Mouse (Mus musculus): ENCODE measurements around the gene Foxn3. TPM values are rescaled to one million over a fixed set of nuclear protein-coding genes. Genes with fewer than 3 reads are reported as not detected.

Foxn3 gene
- polyA plus RNA-seq, 1 experiment from 2014 or later, result 23.5 TPM

GRCm38 (mm10) chr12:99180234-99180824 is 383.1 kb downstream of the Foxn3 start:
- H3K9ac ChIP-seq (ENCODE audit: low read depth, low read length), result no peak overlapping the region
- H3K36me3 ChIP-seq (ENCODE audit: control insufficient read depth, insufficient read depth), result no peaks in the 10 kb centered on the region
- no peak for ATAC-seq (ENCODE audit: low read depth)
- H3K27ac ChIP-seq (ENCODE audit: low read length), result no peak overlapping the region
- 42% methylated on average over 3 of the region's 3 CpGs for WGBS (ENCODE audit: insufficient replicate concordance)
- no peaks in the 10 kb centered on the region for H3K27me3 ChIP-seq (ENCODE audit: control insufficient read depth, insufficient read depth, low read depth, low read length)
- no peaks in the 10 kb centered on the region for H3K4me1 ChIP-seq (ENCODE audit: control insufficient read depth, low read depth, low read length)
- no peak overlapping the region for H3K4me2 ChIP-seq (ENCODE audit: low read depth, low read length)
- H3K4me3 ChIP-seq (ENCODE audit: low read depth, low read length), result no peak overlapping the region
- no peaks in the 10 kb centered on the region for H3K9me3 ChIP-seq (replicated peaks; ENCODE audit: control insufficient read depth, low read length)

GRCm38 (mm10) chr12:99174979-99175621 is 388.3 kb downstream of the Foxn3 start:
- WGBS (ENCODE audit: insufficient replicate concordance), result 70% methylated on average over 11 of the region's 11 CpGs
- Histone ChIP-seq H3K4me1 (ENCODE audit: control insufficient read depth, low read depth, low read length) (no peaks in the 10 kb centered on the region), H3K27ac (ENCODE audit: low read length) (no peak overlapping the region), H3K27me3 (ENCODE audit: control insufficient read depth, insufficient read depth, low read depth, low read length) (no peaks in the 10 kb centered on the region), H3K36me3 (ENCODE audit: control insufficient read depth, insufficient read depth) (no peaks in the 10 kb centered on the region), H3K9ac (ENCODE audit: low read depth, low read length) (no peak overlapping the region), H3K4me3 (ENCODE audit: low read depth, low read length) (no peak overlapping the region), H3K4me2 (ENCODE audit: low read depth, low read length) (no peak overlapping the region), H3K9me3 (replicated peaks; ENCODE audit: control insufficient read depth, low read length) (no peaks in the 10 kb centered on the region; the same call in 1 of the 2 replicates)
- no peak for ATAC-seq (ENCODE audit: low read depth)

- ATAC-seq (ENCODE audit: low read depth), result no peak
- 59% methylated on average over 5 of the region's 5 CpGs for WGBS (ENCODE audit: insufficient replicate concordance)
These were observed 391.2 kb downstream of the Foxn3 start for GRCm38 (mm10) chr12:99172170-99172569.

GRCm38 (mm10) chr12:99169925-99170324 is 393.5 kb downstream of the Foxn3 start:
- Histone ChIP-seq H3K4me1 (ENCODE audit: control insufficient read depth, low read depth, low read length) (no peaks in the 10 kb centered on the region), H3K36me3 (ENCODE audit: control insufficient read depth, insufficient read depth) (no peaks in the 10 kb centered on the region), H3K27me3 (ENCODE audit: control insufficient read depth, insufficient read depth, low read depth, low read length) (no peaks in the 10 kb centered on the region), H3K9ac (ENCODE audit: low read depth, low read length) (no peak overlapping the region), H3K4me3 (ENCODE audit: low read depth, low read length) (no peak overlapping the region), H3K27ac (ENCODE audit: low read length) (no peak overlapping the region), H3K4me2 (ENCODE audit: low read depth, low read length) (no peak overlapping the region), H3K9me3 (replicated peaks; ENCODE audit: control insufficient read depth, low read length) (no peaks in the 10 kb centered on the region; the same call in 1 of the 2 replicates)
- ATAC-seq (ENCODE audit: low read depth), result no peak
- WGBS (ENCODE audit: insufficient replicate concordance), result 66% methylated on average over 6 of the region's 6 CpGs

More at GRCm38 (mm10) chr12:99172170-99172569, 391.2 kb downstream of the Foxn3 start:
- Histone ChIP-seq H3K27ac (ENCODE audit: low read length) (no peak overlapping the region), H3K4me2 (ENCODE audit: low read depth, low read length) (no peak overlapping the region), H3K36me3 (ENCODE audit: control insufficient read depth, insufficient read depth) (no peaks in the 10 kb centered on the region), H3K4me1 (ENCODE audit: control insufficient read depth, low read depth, low read length) (no peaks in the 10 kb centered on the region), H3K9ac (ENCODE audit: low read depth, low read length) (no peak overlapping the region), H3K27me3 (ENCODE audit: control insufficient read depth, insufficient read depth, low read depth, low read length) (no peaks in the 10 kb centered on the region), H3K9me3 (replicated peaks; ENCODE audit: control insufficient read depth, low read length) (no peaks in the 10 kb centered on the region; the same call in 1 of the 2 replicates), H3K4me3 (ENCODE audit: low read depth, low read length) (no peak overlapping the region)

GRCm38 (mm10) chr12:99166091-99166490 is 397.3 kb downstream of the Foxn3 start:
- WGBS (ENCODE audit: insufficient replicate concordance), result 70% methylated on average over 6 of the region's 6 CpGs

GRCm38 (mm10) chr12:99163342-99163682 is 400.1 kb downstream of the Foxn3 start:
- Histone ChIP-seq H3K4me1 (ENCODE audit: control insufficient read depth, low read depth, low read length) (no peaks in the 10 kb centered on the region), H3K9ac (ENCODE audit: low read depth, low read length) (no peak overlapping the region), H3K36me3 (ENCODE audit: control insufficient read depth, insufficient read depth) (no peaks in the 10 kb centered on the region), H3K4me2 (ENCODE audit: low read depth, low read length) (no peak overlapping the region), H3K27me3 (ENCODE audit: control insufficient read depth, insufficient read depth, low read depth, low read length) (no peaks in the 10 kb centered on the region), H3K27ac (ENCODE audit: low read length) (no peak overlapping the region), H3K4me3 (ENCODE audit: low read depth, low read length) (no peak overlapping the region), H3K9me3 (replicated peaks; ENCODE audit: control insufficient read depth, low read length) (no peaks in the 10 kb centered on the region)
- ATAC-seq (ENCODE audit: low read depth), result no peak
- WGBS (ENCODE audit: insufficient replicate concordance), result 77% methylated on average over 9 of the region's 9 CpGs

More at GRCm38 (mm10) chr12:99166091-99166490, 397.3 kb downstream of the Foxn3 start:
- no peak overlapping the region for H3K27ac ChIP-seq (ENCODE audit: low read length)
- H3K9ac ChIP-seq (ENCODE audit: low read depth, low read length), result no peak overlapping the region
- no peaks in the 10 kb centered on the region for H3K36me3 ChIP-seq (ENCODE audit: control insufficient read depth, insufficient read depth)
- no peaks in the 10 kb centered on the region for H3K4me1 ChIP-seq (ENCODE audit: control insufficient read depth, low read depth, low read length)
- no peak for ATAC-seq (ENCODE audit: low read depth)
- H3K9me3 ChIP-seq (replicated peaks; ENCODE audit: control insufficient read depth, low read length), result no peaks in the 10 kb centered on the region
- no peak overlapping the region for H3K4me2 ChIP-seq (ENCODE audit: low read depth, low read length)
- H3K4me3 ChIP-seq (ENCODE audit: low read depth, low read length), result no peak overlapping the region
- H3K27me3 ChIP-seq (ENCODE audit: control insufficient read depth, insufficient read depth, low read depth, low read length), result no peaks in the 10 kb centered on the region

GRCm38 (mm10) chr12:99162639-99163341 is 400.6 kb downstream of the Foxn3 start:
- Histone ChIP-seq H3K36me3 (ENCODE audit: control insufficient read depth, insufficient read depth) (no peaks in the 10 kb centered on the region), H3K4me3 (ENCODE audit: low read depth, low read length) (no peak overlapping the region), H3K4me2 (ENCODE audit: low read depth, low read length) (no peak overlapping the region), H3K27ac (ENCODE audit: low read length) (no peak overlapping the region), H3K27me3 (ENCODE audit: control insufficient read depth, insufficient read depth, low read depth, low read length) (no peaks in the 10 kb centered on the region), H3K9me3 (replicated peaks; ENCODE audit: control insufficient read depth, low read length) (no peaks in the 10 kb centered on the region), H3K4me1 (ENCODE audit: control insufficient read depth, low read depth, low read length) (no peaks in the 10 kb centered on the region), H3K9ac (ENCODE audit: low read depth, low read length) (no peak overlapping the region)
- no peak for ATAC-seq (ENCODE audit: low read depth)
- WGBS (ENCODE audit: insufficient replicate concordance), result 71% methylated on average over 12 of the region's 12 CpGs

GRCm38 (mm10) chr12:99162188-99162587 is 401.2 kb downstream of the Foxn3 start:
- no peak for ATAC-seq (ENCODE audit: low read depth)
- no peak overlapping the region for H3K4me3 ChIP-seq (ENCODE audit: low read depth, low read length)
- H3K4me1 ChIP-seq (ENCODE audit: control insufficient read depth, low read depth, low read length), result no peaks in the 10 kb centered on the region
- H3K27me3 ChIP-seq (ENCODE audit: control insufficient read depth, insufficient read depth, low read depth, low read length), result no peaks in the 10 kb centered on the region
- H3K9ac ChIP-seq (ENCODE audit: low read depth, low read length), result no peak overlapping the region
- 28% methylated on average over 10 of the region's 10 CpGs for WGBS (ENCODE audit: insufficient replicate concordance)
- no peaks in the 10 kb centered on the region for H3K9me3 ChIP-seq (replicated peaks; ENCODE audit: control insufficient read depth, low read length)
- H3K4me2 ChIP-seq (ENCODE audit: low read depth, low read length), result no peak overlapping the region
- H3K27ac ChIP-seq (ENCODE audit: low read length), result no peak overlapping the region
- H3K36me3 ChIP-seq (ENCODE audit: control insufficient read depth, insufficient read depth), result no peaks in the 10 kb centered on the region

- no peaks in the 10 kb centered on the region for H3K36me3 ChIP-seq (ENCODE audit: control insufficient read depth, insufficient read depth)
- H3K4me2 ChIP-seq (ENCODE audit: low read depth, low read length), result no peak overlapping the region
- H3K9me3 ChIP-seq (replicated peaks; ENCODE audit: control insufficient read depth, low read length), result no peaks in the 10 kb centered on the region
- 76% methylated on average over 8 of the region's 8 CpGs for WGBS (ENCODE audit: insufficient replicate concordance)
- ATAC-seq (ENCODE audit: low read depth), result no peak
- H3K27me3 ChIP-seq (ENCODE audit: control insufficient read depth, insufficient read depth, low read depth, low read length), result no peaks in the 10 kb centered on the region
- H3K4me1 ChIP-seq (ENCODE audit: control insufficient read depth, low read depth, low read length), result no peaks in the 10 kb centered on the region
- no peak overlapping the region for H3K27ac ChIP-seq (ENCODE audit: low read length)
- H3K4me3 ChIP-seq (ENCODE audit: low read depth, low read length), result no peak overlapping the region
- H3K9ac ChIP-seq (ENCODE audit: low read depth, low read length), result no peak overlapping the region
These were observed 403.3 kb downstream of the Foxn3 start for GRCm38 (mm10) chr12:99160061-99160460.
